Comparison of ENCODE assay signal across 19 mouse cellular contexts in the genomic region with DNA sequence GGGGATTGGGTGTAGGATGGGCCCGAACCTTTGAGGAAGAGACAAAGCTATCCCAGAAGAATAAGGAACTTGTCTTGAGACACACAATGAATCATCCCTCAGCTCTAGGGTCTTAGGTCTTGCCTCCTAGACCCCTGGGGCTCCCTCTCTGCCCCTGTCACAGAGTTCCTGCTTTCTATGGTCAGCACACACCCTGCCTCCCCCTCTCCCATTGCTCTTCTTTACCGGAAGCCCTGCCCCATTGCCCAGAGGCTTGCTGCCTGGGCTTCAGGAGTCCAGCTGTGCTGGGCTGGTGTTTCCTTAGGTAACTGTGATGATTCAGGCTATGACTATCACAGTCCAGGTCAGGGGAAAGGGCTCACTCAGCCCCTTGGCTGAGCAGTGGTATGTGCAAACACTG. TPM values are rescaled to one million over a fixed set of nuclear protein-coding genes. Genes with fewer than 3 reads are reported as not detected.
DNase-seq lines count a peak whose midpoint lies in the region; ATAC-seq and TF ChIP-seq lines count a peak whose summit lies in the region.
"Had no signal": no experiment of that assay in that cellular context is flagged by ENCODE, and none has a peak within 500 bp of the region (broad histone marks: within the 10 kb centered on the region; RNA-seq: fewer than 3 reads in every experiment).

No protein-coding gene starts in this region.

- H3K9me3 ChIP-seq in kidney, embryonic 15.5 days (replicated peaks) = no peaks in the 10 kb centered on the region
- no peaks in the 10 kb centered on the region for H3K9me3 ChIP-seq in kidney, embryonic 16.5 days (ENCODE audit: low read length)
- H3K9me3 ChIP-seq in embryonic facial prominence, embryonic 10.5 days = 0 out of 2 replicates have a peak, but pooled peaks cover 4% of the 10 kb centered on the region
- H3K9me3 ChIP-seq: embryonic facial prominence, embryonic 15.5 days; hindbrain, embryonic 15.5 days had no signal

- H3K36me3 ChIP-seq in heart, adult 2 months (ENCODE audit: control insufficient read depth, insufficient read depth, low read length) = 0 out of 2 replicates have a peak, but pooled peaks cover 2% of the 10 kb centered on the region
- no peaks in the 10 kb centered on the region for H3K36me3 ChIP-seq in kidney, embryonic 15.5 days
- H3K36me3 ChIP-seq in kidney, embryonic 16.5 days (ENCODE audit: insufficient read depth, low read length) = no peaks in the 10 kb centered on the region
- no peaks in the 10 kb centered on the region for H3K36me3 ChIP-seq in embryonic facial prominence, embryonic 10.5 days (replicated peaks)
- H3K36me3 ChIP-seq: embryonic facial prominence, embryonic 15.5 days; heart, embryonic 12.5 days; hindbrain, embryonic 15.5 days had no signal

- no peaks in the 10 kb centered on the region for H3K27me3 ChIP-seq in heart, adult 2 months (ENCODE audit: control insufficient read depth, insufficient read depth, low read length)
- H3K27me3 ChIP-seq in kidney, embryonic 15.5 days = no peaks in the 10 kb centered on the region
- no peaks in the 10 kb centered on the region for H3K27me3 ChIP-seq in kidney, embryonic 16.5 days (ENCODE audit: insufficient read depth, low read length)
- no peaks in the 10 kb centered on the region for H3K27me3 ChIP-seq in embryonic facial prominence, embryonic 10.5 days (replicated peaks; ENCODE audit: low read depth, poor library complexity, severe bottlenecking)
- H3K27me3 ChIP-seq: embryonic facial prominence, embryonic 15.5 days; heart, embryonic 12.5 days; hindbrain, embryonic 15.5 days had no signal

- no peak overlapping the region for H3K4me3 ChIP-seq in heart, adult 2 months
- H3K4me3 ChIP-seq in kidney, embryonic 15.5 days (replicated peaks) = no peak overlapping the region
- H3K4me3 ChIP-seq in kidney, embryonic 16.5 days (ENCODE audit: low read length) = no peak overlapping the region
- no peak overlapping the region for H3K4me3 ChIP-seq in brown adipose tissue, adult 24 weeks (ENCODE audit: insufficient read depth, low read depth, low read length)
- H3K4me3 ChIP-seq in embryonic facial prominence, embryonic 10.5 days = no peak overlapping the region
- H3K4me3 ChIP-seq: embryonic facial prominence, embryonic 15.5 days; erythroblast, embryonic 14.5 days; heart, embryonic 12.5 days; hindbrain, embryonic 15.5 days had no signal

- TF ChIP-seq CTCF in heart, adult 2 months (IDR thresholded peaks at IDR 0.05) = no peak

- TF ChIP-seq POLR2A in heart, adult 2 months (IDR thresholded peaks at IDR 0.05; ENCODE audit: insufficient read depth, low read depth, low read length) = no peak

- intact Hi-C loops in heart, adult 2 months (cut with DNase I) = no loop called here
- intact Hi-C loops in heart, postnatal 14 days (cut with DNase I) = no loop called here

- H3K4me2 ChIP-seq in kidney, embryonic 15.5 days = no peak overlapping the region
- H3K4me2 ChIP-seq in kidney, embryonic 16.5 days (replicated peaks; ENCODE audit: low read depth, low read length) = no peak overlapping the region
- H3K4me2 ChIP-seq: embryonic facial prominence, embryonic 15.5 days; heart, embryonic 12.5 days; hindbrain, embryonic 15.5 days had no signal

- TF ChIP-seq EP300 in heart, adult 2 months (IDR thresholded peaks at IDR 0.05; ENCODE audit: insufficient read depth, low read depth, low read length) = no peak

- no peak overlapping the region for H3K9ac ChIP-seq in heart, adult 2 months (ENCODE audit: low read depth, low read length)
- no peak overlapping the region for H3K9ac ChIP-seq in kidney, embryonic 15.5 days
- H3K9ac ChIP-seq in kidney, embryonic 16.5 days (replicated peaks; ENCODE audit: low read length) = no peak overlapping the region
- H3K9ac ChIP-seq: embryonic facial prominence, embryonic 15.5 days; heart, embryonic 12.5 days; hindbrain, embryonic 15.5 days had no signal

- ATAC-seq in kidney, embryonic 15.5 days (replicated peaks; ENCODE audit: low FRiP score) = no peak
- no peak for ATAC-seq in kidney, embryonic 16.5 days (ENCODE audit: low FRiP score, low TSS enrichment)
- ATAC-seq: forebrain, embryonic 16.5 days; inflammation-experienced regulatory T-cells, adult 6 months; intestine, postnatal 0 days had no signal

- H3K79me2 ChIP-seq in heart, adult 2 months (replicated peaks; ENCODE audit: control insufficient read depth, insufficient read depth, low read length) = no peaks in the 10 kb centered on the region

- no peak for DNase-seq in heart, adult 2 months
- DNase-seq in heart, postnatal 14 days = no peak
- no peak for DNase-seq in embryonic facial prominence, embryonic 10.5 days (ENCODE audit: low spot score)
- no peak for DNase-seq in layer of hippocampus, adult 9-10 months (ENCODE audit: low spot score)
- DNase-seq: adrenal gland, adult 2 months; adrenal gland, postnatal 25 days; cerebellum, adult 2 months; cerebellum, postnatal 10 days; gastrocnemius, postnatal 25 days had no signal

- peak overlapping the region; percentile 87 for H3K27ac ChIP-seq in heart, adult 2 months
- 0 out of 2 replicates have a peak overlapping the region, but pooled peaks have one; percentile 6 for H3K27ac ChIP-seq in kidney, embryonic 15.5 days
- no peak overlapping the region for H3K27ac ChIP-seq in kidney, embryonic 16.5 days (ENCODE audit: low read length)
- H3K27ac ChIP-seq in brown adipose tissue, adult 24 weeks (replicated peaks; ENCODE audit: low read depth, low read length) = peak overlapping the region; percentile 40; the same call in 1 of the 2 replicates
- peak overlapping the region; percentile 24; the same call in 1 of the 2 replicates for H3K27ac ChIP-seq in embryonic facial prominence, embryonic 10.5 days (replicated peaks)
- H3K27ac ChIP-seq: embryonic facial prominence, embryonic 15.5 days; hindbrain, embryonic 15.5 days had no signal

- peaks cover 19% of the 10 kb centered on the region for H3K4me1 ChIP-seq in heart, adult 2 months (ENCODE audit: control insufficient read depth, insufficient read depth, low read length)
- H3K4me1 ChIP-seq in kidney, embryonic 15.5 days = peaks cover 9% of the 10 kb centered on the region
- peaks cover 8% of the 10 kb centered on the region for H3K4me1 ChIP-seq in kidney, embryonic 16.5 days (ENCODE audit: insufficient read depth, low read length)
- H3K4me1 ChIP-seq in brown adipose tissue, adult 24 weeks (ENCODE audit: control insufficient read depth, insufficient read depth, insufficient read length, low read length) = peaks cover 40% of the 10 kb centered on the region
- H3K4me1 ChIP-seq in embryonic facial prominence, embryonic 10.5 days = no peaks in the 10 kb centered on the region; the same call in 1 of the 2 replicates
- H3K4me1 ChIP-seq: embryonic facial prominence, embryonic 15.5 days; hindbrain, embryonic 15.5 days had no signal

- 53% methylated on average over 2 of the region's 2 CpGs for WGBS in heart, adult 2 months
- 72% methylated on average over 2 of the region's 2 CpGs for WGBS in kidney, embryonic 15.5 days
- WGBS in kidney, embryonic 16.5 days = 88% methylated on average over 2 of the region's 2 CpGs
- 65% methylated on average over 2 of the region's 2 CpGs for WGBS in embryonic facial prominence, embryonic 10.5 days

RNA-seq across cellular contexts. Expression of a gene that starts 55.1 kb away (rescaled TPM):
- 10 to 100 TPM; 71.6 to 90.9 TPM for total RNA-seq in heart, adult 2 months (2021)
- polyA plus RNA-seq in heart, adult 2 months (2012; rRNA removed) = 53.8 and 99.2 TPM in 2 replicates
- 10 to 100 TPM; 87.5 to 88.3 TPM for total RNA-seq in heart, postnatal 14 days (2021)
- 62.1 and 65.3 TPM in 2 replicates for polyA plus RNA-seq in kidney, embryonic 15.5 days (2015; fragmentation: Nextera tagmentation; extraction: Ambion mirVana)
- 76.8 and 80.4 TPM in 2 replicates for polyA plus RNA-seq in kidney, embryonic 16.5 days (2015; fragmentation: Nextera tagmentation; extraction: Ambion mirVana)
- polyA plus RNA-seq in brown adipose tissue, adult 24 weeks (2012; ENCODE audit: insufficient read depth, insufficient read length, missing spikeins) = 13.0 and 18.7 TPM in 2 replicates
- 16.6 and 18.0 TPM in 2 replicates for polyA plus RNA-seq in embryonic facial prominence, embryonic 10.5 days (2016; fragmentation: Nextera tagmentation; extraction: Ambion mirVana)
